Mouse (Mus musculus) liver, embryonic 18 days (tissue): Measurements from ENCODE around the gene Utp6. TPM values are rescaled to one million over a fixed set of nuclear protein-coding genes. Genes with fewer than 3 reads are reported as not detected.

Experiments
- polyA plus RNA-seq: library from polyadenylated mRNA; depleted of rRNA; stranded (reverse); fragments of >200 nt; gene quantifications from 2 replicates; pipeline ENCODE4 v1.2.3, GENCODE M21; 2012; rRNA removed

Gene Utp6
- polyA plus RNA-seq = 8.1 and 8.5 TPM in 2 replicates

DNA sequence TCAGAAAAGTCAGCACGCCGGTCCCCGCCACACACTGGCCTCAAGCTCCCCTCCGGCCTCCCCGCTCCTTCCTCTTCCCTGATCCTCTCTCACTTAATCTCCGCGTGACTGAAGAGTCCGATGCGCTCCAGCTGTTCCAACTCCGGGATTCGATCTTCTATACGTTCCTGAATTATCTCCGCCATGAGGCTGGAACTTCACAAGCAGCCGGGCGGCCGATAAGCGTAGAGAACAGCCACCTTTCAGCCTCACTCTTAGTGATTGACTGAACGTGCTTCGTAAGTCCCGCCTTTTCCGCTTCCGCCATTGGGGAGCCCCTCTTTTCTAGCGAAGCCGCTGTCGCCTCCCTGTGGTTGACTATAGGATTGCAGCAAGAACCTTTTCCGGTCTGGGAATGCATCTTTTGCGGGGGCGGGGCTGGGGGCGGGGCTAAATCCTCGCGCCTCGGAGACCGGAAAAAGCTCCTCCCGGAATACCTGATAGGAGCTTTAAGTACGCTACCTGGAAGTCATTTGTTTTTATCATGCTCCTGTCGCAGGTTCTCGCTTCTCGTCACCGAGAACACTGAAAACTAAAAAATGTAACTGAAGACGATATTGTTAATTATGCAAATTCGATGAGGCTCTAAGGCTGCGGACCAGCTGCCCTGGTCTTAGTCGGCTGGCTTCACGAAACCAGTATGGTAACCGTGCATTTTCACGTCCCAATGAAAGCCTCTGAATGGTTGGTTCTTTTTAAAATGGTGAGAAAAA is at the start of gene Utp6:
Gene Utp6, minus strand, starts transcription at position 266 of the 752 bp plus-strand sequence.

DNA sequence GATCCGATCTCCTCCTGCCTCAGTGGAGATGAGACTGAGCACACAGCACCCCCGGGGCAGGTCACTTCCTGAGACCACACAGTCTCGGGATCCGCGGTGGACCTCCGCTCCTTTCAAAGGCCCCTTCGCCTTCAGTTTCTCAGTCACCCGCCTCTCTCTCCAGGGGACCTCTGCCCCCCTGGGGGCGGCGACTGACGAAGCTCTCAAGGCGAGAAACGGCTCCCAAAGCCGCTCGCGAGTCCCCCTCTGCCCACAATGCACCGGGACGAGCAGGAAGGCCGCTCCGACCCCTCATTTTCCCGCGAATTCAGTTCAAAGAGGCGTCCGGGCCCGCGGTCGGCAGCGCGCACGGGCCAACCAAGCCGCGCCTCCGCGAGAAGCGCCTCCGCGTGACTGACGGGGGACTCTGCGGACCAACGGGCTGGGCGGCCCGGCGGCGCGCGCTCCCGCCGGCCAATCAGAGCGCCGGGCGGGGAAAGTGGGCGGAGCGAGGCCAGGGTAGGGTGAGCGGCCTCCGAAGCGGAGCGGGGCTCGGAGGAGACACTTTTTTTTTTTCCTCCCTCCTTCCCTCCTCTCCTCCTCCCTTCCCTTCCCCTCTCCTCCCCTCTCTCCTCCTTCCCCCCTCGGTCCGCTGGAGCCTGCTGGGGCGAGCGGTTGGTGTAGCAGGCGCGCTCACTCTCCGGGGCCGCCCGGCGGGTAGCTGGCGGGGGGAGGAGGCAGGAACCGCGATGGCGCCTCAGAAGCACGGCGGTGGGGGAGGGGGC is 30.6 kb upstream of the Utp6 start, which contains the start of gene Suz12:
Gene Suz12, plus strand, starts transcription at position 515 of the 764 bp plus-strand sequence.

Other genes starting within 250 kb of the Utp6 start
- 15.1 and 16.5 TPM in 2 replicates for gene Suz12, start 30.7 kb upstream of the Utp6 start, polyA plus RNA-seq
- 35.5 and 39.8 TPM in 2 replicates for gene Crlf3, start 118.6 kb upstream of the Utp6 start, polyA plus RNA-seq
- 4.8 and 5.7 TPM in 2 replicates for gene Atad5, start 127.0 kb upstream of the Utp6 start, polyA plus RNA-seq
- gene Tefm, start 179.8 kb upstream of the Utp6 start, polyA plus RNA-seq = 9.6 and 10.1 TPM in 2 replicates
- 6.1 and 6.7 TPM in 2 replicates for gene Adap2, start 191.7 kb upstream of the Utp6 start, polyA plus RNA-seq
- gene Rnf135, start 221.5 kb upstream of the Utp6 start, polyA plus RNA-seq = 4.3 and 4.9 TPM in 2 replicates
- 13.4 and 16.4 TPM in 2 replicates for gene Rhot1, start 246.6 kb upstream of the Utp6 start, polyA plus RNA-seq